Mouse (Mus musculus) left cerebral cortex, postnatal 25 days (tissue): Measurements from ENCODE around the gene Utp20. TPM values are rescaled to one million over a fixed set of nuclear protein-coding genes. Genes with fewer than 3 reads are reported as not detected.
A peak's percentile ranks its signal among the peaks of the same experiment; 100 is the strongest.
"Not testable (repeated sequence)": the region's sequence is repeated elsewhere in the genome, so short reads cannot be mapped to it uniquely, and the experiment has no call there.

Source experiments
- DNase-seq, 2 experiments: peaks; one replicate each; pipeline ENCODE4 v3.0.0; 2022; ENCODE audit warnings: low spot score in 2 of 2, mixed read lengths in 1 of 2
- intact Hi-C: fragments of 180-260 bp; cut with DNase I; formaldehyde crosslinking; loops from one replicate; pipeline ENCODE4 v1.15.1; 2025
- total RNA-seq, 2 experiments: library from RNA; stranded (reverse); gene quantifications; 2 replicates each; pipeline ENCODE4 v1.2.3; 2021

Gene Utp20
- total RNA-seq, 2 experiments from 2014 or later = 15.6 to 20.8 TPM

DNA sequence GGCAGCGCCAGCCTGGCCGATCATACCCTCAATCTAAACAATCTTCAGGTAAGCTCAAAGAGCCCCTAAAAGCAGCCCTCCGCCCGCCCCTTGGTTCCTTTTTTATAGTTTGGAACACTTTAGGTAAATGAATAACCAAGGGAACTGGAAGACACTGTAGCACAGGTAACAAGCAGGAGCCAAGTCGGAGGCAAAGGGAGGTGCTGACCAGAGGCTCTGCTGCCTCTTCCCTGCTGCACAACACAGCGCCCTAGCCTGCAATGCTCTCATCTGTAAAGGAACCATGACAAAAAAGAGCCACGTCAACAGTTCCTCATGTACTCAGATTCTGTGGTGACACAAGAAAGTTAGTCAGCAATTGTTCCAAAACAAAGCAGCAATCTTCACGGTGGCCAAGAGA, 32.0 kb downstream of the Utp20 start:
- intact Hi-C loops = no loop called here
- no peak for DNase-seq

DNA sequence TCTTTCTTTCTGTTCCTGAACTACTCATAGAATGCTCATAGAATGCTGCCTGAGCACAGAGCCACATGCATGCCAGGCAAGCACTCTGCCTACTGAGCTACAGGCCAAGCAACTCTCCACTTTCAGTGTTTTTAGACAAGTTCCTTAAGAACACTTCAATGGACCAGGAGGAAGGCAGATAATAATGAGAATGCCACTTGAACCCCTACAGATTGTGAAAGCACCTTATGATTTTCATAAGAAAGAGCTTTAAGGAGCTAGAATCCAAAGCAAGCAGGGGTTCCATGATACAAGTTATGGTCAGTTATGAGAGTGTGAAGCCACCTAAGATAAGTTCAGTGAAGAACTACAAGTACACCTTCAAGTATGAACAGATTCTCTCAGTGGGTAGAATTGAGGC, 32.9 kb downstream of the Utp20 start:
- no peak for DNase-seq
- intact Hi-C loops = no loop called here

DNA sequence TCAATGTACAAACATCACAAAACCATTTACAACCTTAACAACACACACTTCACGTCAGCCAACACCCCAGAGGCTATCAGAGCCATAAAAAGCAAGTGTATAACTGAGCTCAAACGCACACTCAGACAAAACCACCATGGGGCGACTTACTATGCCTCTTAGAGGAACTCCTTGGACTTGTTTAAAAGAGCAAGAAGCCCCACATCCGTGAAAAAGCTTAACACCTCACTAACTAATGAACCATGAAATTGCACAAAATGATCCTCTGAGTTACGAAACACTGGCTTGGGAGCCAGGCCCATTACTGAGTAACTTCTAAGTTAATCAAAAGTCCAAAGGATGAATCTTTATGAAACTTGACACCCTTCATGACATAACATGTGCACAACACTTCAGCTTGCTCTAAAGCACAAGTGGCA, 42.1 kb downstream of the Utp20 start:
- intact Hi-C loops = no loop called here
- DNase-seq = no peak

DNA sequence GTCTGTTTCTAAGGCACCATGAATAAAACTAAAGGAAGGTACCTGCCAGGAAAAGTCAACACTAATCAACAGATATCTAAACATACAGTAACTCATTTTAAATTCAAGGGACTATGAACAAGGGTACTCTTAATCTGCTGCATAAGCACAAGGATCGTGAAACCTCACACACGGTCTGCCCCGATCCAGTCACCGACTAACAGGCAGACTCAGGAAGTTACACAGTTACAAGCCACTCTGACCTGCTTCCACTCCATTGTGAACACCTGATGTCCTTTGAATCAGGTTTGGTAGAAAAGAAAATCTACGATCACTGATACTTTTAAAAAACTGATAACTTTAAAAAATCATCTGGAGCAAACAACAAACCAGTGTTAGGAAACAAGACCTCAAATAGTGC, 42.7 kb downstream of the Utp20 start:
- intact Hi-C loops = no loop called here
- DNase-seq = no peak

DNA sequence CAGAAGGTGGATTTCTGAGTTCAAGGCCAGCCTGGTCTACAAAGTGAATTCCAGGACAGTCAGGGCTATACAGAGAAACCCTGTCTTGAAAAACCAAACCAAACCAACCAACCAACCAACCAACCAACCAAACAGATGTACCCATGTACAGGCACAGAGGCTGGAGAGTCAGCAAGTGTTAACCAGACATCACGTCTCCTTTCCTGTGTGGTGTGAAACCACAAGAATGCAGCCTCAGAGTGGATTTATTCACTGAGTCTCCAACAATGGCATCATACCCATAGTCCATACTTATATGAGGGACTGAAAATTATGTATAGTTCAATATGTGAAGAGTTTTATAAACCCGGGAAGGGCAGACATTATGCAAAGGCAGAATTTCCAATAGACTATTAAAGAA, 43.5 kb downstream of the Utp20 start:
- DNase-seq, intact Hi-C loops: not testable (repeated sequence)

DNA sequence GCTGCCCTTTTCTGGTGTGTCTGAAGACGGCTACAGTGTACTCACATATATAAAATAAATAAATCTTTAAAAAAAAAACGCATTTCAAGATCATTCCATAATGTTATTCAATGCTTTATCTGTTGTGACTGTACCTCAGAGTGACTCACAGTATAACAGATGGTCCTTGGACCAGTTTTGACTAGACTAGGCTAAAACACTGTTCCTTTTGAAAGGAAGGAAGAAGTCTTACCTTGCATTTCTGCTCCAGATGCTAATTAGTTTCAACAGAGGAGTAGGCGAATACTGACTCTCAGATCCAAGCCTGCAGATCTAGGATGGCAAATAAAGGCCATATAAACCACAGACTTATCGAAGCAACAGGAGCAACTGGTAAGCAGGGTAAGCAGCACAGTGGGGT, 45.9 kb downstream of the Utp20 start:
- intact Hi-C loops = no loop called here
- DNase-seq = peak in 1 of 2 experiments; percentile 64

DNA sequence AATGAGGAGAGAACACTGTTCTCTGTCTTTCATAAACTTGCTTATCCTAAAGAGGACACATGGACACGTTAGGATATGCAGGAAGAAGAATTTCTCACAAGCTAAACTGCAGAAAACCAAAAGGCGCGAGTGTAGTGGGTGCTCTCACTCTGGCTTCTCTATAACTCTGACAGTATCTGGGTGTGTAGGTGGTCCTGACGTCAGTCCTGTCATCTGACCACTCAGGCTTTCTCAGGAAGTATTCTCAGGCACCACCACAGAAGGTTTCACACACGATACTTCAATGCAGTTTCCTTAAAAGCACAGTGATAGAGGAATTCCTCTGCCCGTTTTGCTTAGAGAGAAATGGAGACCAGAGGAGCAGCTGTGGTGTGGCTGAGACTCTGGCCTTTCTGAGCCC, 50.4 kb downstream of the Utp20 start:
- intact Hi-C loops = no loop called here
- peak; percentile 35 to 90 for DNase-seq

DNA sequence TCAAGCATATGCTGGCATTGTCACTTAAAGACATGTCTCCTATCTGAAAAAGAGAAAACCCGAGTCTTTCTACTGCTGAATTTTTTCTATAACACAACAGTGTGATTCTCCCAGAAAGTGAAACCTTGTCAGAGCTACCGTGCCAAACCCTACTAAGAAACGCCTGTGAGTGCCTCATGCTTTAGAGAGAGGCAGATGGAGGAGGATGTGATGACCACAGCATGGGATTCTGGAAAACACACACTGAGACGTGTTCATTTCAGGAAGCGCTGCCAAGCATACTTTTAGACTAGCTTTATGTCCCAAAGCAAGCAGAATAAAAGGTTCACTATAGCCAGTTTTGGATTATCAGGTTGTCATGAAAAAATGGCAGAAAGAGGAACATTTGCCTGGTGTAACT, 53.6 kb downstream of the Utp20 start:
- intact Hi-C loops = not testable (repeated sequence)
- DNase-seq = peak in 1 of 2 experiments; percentile 57

DNA sequence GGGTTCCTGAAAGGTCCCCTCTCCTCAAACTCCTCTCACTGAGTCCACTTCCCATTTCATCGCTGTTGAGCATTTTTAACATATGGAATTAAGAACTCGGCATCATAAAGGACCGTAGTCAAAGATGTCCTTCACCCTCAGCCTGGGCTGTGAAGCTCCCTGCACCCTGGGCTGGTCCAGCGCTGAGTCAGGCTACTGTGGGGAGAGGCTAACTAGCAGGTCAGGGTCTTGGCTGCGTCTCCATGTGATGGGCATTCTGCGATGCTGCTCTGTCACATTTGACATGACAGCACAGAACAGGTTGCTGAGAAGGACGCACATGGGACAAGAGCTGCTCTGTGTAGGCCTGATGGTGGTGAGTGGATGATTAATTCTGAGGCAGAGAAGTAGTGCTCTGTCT, 56.9 kb downstream of the Utp20 start:
- no peak for DNase-seq
- intact Hi-C loops = no loop called here

DNA sequence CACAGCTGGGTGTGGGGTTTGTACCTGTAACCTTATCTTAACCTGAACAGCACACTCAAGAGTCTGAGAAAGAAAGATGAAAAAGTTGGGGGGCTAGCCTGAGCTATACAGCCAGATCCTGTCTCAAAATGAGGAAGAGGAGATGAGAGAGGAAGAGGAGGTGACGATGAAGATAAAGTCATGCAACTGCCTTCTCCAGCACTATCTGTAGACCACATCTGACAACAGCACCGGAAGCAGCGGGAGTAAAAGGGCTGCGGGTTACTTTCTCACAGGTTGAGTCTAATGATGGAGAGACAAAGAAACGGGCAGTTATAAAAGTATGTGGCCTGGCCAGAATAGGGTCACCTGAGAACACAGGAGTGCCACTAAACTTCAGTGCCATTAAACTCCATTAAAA, 57.6 kb downstream of the Utp20 start:
- DNase-seq = no peak
- intact Hi-C loops = no loop called here

DNA sequence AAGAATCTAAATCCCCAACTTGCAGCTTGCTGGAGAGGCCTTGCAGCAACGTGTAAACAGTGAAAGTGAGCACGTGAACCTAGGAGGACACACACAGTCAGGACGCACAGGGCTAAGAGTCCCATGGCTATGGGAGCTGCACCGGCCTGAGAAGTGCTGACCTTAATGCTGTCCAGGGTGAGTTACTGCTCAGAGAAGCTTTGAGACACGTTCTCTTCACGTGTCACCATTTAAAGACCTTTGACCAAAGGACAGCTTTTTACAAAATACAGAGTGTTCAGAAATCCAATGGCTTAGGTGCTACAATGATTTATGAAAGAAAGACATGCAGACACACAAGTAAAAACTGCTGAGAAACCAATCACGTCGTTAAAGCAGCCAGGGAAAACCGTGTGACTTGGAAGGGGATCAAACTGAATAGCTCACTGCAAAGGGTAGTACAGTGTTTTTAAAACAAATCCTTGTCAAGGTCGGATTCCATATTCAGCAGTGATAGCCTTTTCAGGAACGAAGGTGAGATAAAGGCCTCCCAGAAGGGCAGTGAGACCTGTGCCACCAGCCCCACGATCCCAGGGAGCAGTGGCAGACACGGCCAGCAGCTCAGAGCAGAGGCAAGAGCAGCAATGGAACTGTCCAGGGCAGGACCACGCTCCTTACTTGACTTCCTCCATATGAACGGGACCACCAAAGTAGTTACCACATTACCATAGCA, 61.0 kb downstream of the Utp20 start:
- no peak for DNase-seq
- intact Hi-C loops = no loop called here

DNA sequence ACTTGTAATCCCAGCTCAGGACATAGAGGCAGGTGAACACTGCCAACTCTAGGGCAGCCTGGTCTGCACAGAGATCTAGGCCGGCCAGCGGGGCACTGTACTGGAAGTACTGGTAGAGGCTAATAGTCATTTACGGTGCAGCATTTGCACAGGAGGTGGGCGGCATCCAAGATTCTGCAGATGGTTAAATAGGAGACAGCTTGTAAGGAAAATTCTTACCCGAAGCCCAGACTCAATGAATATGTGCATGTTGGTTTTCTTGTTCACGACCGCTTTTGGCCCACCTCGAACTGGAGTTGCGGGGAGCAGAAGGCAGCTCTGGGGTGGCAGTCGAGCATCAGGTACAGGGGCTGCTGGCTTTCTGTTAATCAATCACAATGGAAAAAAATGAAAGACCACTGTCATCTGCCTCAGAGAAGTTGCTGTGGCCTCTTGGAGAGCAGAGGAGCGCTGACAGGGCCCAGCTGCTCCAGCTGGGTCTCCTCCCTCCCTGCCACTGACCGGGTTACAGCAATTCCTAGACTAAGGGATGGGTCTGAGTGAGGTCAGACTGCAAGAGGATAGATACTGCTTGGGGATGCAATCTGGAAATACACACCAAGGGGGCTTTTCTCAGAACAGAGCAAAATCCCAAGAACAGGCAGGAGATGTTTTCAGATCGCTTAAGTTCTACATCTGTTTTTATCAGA, 64.9 kb downstream of the Utp20 start:
- intact Hi-C loops = no loop called here
- DNase-seq = peak; percentile 6 to 11

DNA sequence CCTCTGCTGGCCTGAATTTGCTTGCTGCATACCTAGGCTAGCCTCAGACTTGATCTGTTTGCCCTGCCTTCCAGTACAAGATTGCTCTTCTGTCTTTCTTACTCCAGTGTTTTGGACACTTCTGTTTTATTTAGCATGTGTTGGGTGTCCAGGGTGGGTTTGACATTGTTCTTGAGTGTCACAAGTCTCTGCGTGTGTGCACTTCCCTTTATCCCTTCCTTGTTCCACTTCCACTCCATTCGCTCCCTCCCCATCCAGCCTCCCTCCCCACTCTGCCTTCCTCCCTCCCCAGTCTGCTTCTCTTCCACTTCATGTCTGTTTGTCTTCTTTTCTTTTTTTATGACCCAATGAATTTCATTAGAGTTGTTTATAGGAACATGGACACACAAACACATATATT, 85.2 kb downstream of the Utp20 start:
- intact Hi-C loops = no loop called here
- DNase-seq = no peak

DNA sequence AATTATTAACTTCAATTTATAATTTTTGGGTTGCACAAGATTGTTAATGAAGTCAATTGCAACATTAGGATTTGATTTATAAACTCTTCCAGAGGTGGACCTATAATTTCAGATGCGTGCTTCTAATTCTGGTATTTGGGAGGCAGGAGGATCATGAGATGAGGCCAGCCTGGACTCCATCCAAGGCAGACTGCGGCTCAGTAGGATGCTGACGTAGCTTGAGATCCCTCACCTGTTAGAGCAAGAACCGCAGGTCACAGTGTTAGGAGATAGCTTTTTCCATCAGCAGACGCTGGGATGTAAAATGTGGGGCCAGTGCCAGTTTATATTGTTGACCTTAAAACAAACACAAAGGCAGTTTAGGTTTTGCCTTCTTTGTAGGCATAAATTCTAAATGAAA, 85.8 kb downstream of the Utp20 start:
- intact Hi-C loops = no loop called here

DNA sequence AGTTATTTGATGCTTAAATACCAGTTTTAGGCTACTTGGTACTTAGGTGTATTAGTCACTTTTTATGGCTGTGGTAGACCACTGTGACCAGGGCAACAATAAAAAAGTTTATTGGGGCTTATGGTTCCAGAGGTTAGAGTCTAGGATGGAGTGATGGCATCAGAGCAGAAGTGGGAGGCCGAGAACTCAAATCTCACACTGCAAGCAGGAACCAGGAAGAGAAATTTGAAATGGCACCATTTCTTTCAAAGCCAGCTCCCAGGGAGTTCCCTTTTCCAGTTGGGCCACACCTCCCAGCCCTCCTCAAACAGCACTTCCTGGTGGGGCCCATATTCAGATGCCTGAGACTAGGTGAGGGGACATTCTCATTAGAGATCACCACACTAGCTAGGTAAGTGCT, 86.8 kb downstream of the Utp20 start:
- no peak for DNase-seq
- intact Hi-C loops = loop anchor here (10.0 kb wide), 1 partner anchor 85 kb away; the partner anchor contains the start of gene Utp20

More for the DNA sequence above, 85.8 kb downstream of the Utp20 start:
- DNase-seq = no peak

DNA sequence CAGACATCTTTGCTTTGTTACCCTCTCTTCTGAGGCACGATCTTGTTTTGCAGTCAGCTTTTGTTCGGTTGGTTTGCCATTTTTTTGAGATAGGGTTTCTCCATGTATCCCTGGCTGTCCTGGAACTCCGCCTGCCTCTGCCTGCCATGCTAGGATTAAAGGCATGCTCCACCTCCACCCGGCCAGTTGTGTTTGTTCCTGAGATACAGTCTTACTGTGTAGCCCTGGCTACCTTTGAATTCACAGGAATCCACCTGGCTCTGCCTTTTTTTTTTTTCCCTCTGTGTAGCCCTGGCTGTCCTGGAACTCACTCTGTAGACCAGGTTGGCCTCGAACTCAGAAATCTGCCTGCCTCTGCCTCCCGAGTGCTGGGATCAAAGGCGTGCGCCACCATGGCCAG, 87.5 kb downstream of the Utp20 start:
- DNase-seq = not testable (repeated sequence)
- intact Hi-C loops = loop anchor here (10.0 kb wide), 1 partner anchor 86 kb away; the partner anchor contains the start of gene Utp20

DNA sequence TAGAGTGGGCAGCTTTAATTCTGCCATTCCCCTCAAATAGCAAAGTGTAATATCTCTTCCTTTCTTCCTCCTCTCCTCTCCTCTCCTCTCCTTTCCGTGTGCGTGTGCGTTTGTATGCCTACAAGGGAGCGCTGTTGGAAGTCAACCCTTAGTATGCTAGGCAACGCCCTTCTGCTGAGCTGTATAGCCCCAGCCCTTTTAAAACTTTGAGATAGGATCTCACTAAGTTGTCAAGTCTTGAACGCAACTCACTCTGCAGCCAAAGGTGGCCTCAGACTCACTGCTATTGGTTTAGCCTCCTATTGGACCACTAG, 94.3 kb downstream of the Utp20 start:
- intact Hi-C loops = loop anchor here (5.0 to 10.0 kb wide), 3 partner anchors 93 to 355 kb away; partner anchors contain the start of genes Chpt1, Dram1, Gnptab and Utp20
- DNase-seq = no peak

DNA sequence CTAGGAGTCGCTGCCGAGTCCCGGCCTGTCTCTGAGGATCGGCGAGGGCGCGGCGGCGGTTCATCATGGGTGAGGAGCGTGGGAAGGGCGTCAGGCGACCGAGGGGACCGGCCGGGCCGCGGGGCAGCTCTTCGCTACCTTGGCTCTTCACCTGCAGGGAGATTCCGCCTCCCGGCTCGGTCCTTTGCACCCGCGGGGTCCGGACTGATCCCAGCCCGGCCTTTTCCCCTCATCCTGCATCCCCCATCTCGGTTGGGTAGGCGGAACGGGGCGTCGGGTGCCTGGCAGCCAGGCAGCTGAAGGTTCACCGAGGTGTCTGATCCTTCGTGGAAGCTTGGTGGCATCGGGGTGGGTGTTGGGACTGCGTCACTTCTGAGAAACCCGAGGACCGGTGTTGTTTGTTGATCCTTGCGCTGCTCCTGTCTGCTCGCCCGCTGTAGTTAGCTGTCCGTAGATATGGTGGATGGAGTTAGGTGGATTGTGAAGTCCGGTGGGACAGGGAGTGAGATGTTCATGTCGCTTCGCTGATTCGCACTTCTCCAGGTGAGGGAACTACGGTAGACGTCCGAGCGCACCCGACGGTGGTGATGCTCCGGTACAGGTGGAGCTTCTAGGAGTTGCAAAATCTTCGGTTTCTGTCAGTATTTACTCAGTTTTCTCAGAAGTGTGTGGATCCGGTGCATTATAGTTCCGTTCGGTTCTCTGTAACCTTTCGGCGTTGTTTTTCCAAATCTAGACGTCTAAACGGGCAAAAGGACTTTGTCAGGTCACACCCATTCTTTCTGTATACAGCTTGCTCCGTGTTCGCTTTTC, 94.9 kb downstream of the Utp20 start:
- intact Hi-C loops = loop anchor here (5.0 to 10.0 kb wide), 3 partner anchors 93 to 354 kb away; partner anchors contain the start of genes Chpt1, Dram1, Gnptab and Utp20
- DNase-seq = no peak

DNA sequence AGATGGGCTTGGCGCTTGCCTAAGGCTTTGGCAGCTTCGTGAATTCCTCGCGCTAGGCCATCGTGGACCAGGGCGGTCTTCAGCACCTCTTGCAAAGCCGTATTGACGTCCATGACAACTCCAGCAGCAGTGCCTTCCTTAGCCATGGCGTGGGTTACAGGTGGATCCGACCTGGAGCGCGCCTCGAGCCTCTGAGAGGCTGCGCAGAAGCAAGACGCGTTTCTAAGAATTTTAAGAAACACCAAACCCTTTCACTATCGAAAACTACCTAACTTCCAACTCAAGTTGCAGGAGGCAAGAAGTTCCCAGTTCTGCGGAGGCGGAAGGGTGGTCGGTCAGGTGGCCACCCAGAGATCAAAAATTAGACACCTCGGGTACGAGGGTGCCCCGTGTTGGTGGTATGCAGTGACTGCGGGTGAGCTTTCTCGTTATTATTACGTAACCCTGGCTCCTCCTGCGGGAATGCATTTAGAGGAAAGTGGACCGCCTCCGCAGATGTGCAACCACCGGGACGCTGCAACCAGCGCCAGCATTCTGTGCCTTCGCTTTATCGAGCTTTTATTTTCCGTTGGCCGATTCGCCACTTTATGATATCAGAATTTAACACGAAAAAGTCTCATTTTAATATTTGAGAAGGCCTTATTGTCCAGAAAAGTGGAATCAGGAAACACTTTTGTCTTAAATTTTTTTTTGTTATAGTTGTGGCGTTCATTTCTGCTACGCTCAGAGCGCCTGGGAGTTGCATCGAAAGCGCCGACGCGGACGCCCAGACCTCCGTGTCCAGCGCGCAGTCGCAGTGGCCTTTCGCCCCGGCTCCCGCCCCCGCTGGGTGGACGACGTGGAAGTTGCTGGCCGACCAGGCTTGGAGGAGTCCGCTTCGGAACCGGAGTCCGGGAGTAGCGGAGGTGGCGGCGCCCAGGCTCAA, 95.8 kb downstream of the Utp20 start, which contains the start of gene Arl1:
Arl1 (plus strand) TSS at position 288 of the 925 bp plus-strand sequence.
- intact Hi-C loops = loop anchor here (5.0 to 10.0 kb wide), 3 partner anchors 94 to 354 kb away; partner anchors contain the start of genes Chpt1, Dram1, Gnptab and Utp20
- DNase-seq = peak; percentile 91 to 94
